Mouse (Mus musculus): ENCODE results near the gene Xrn2. TPM values are rescaled to one million over a fixed set of nuclear protein-coding genes. Genes with fewer than 3 reads are reported as not detected.

Gene Xrn2
- total and polyA plus RNA-seq, 3 experiments = 98.0 to 108 TPM; not detected in 1

- TF ChIP-seq POLR2A (IDR thresholded peaks at IDR 0.05; ENCODE audit: control insufficient read depth in 1 of 2, insufficient read depth in 1 of 2, low read depth in 1 of 2, low read length in 2 of 2, poor library complexity in 1 of 2) (no peak; a peak in 1 of 4 replicates), KAT2A (conservative IDR thresholded peaks at IDR 0.05; ENCODE audit: low read depth, low read length) (no peak), CHD2 (IDR thresholded peaks at IDR 0.05; ENCODE audit: low read length) (no peak), CTCF (IDR thresholded peaks at IDR 0.05 in 2 of 3, conservative IDR thresholded peaks at IDR 0.05 in 1 of 3; ENCODE audit: control insufficient read depth in 1 of 3, insufficient read depth in 1 of 3, low read depth in 2 of 3, low read length in 3 of 3, poor library complexity in 1 of 3, severe bottlenecking in 1 of 3) (no peak), MEF2A (IDR thresholded peaks at IDR 0.05; ENCODE audit: extremely low read depth, insufficient replicate concordance, low read depth, low read length, poor library complexity, severe bottlenecking) (no peak), ZMIZ1 (IDR thresholded peaks at IDR 0.05; ENCODE audit: low read depth, low read length) (no peak), CHD1 (IDR thresholded peaks at IDR 0.05; ENCODE audit: low read depth, low read length) (no peak), NRF1 (IDR thresholded peaks at IDR 0.05; ENCODE audit: insufficient read depth, low read depth, low read length, poor library complexity, severe bottlenecking) (no peak), SMC3 (IDR thresholded peaks at IDR 0.05; ENCODE audit: low read depth, low read length) (no peak), MYC (IDR thresholded peaks at IDR 0.05; ENCODE audit: low read depth, low read length) (0 out of 2 replicates have a peak, but pooled peaks have one; percentile 14)
Measured at GRCm38 (mm10) chr2:147011474-147012140, 1.2 kb upstream of the Xrn2 start (continued).

GRCm38 (mm10) chr2:147012141-147012622 is 614 bp upstream of the Xrn2 start:
- peak overlapping the region; percentile 98 for H3K9ac ChIP-seq (ENCODE audit: control insufficient read depth, low read depth, low read length, poor library complexity, severe bottlenecking)
- H3K4me1 ChIP-seq (ENCODE audit: control insufficient read depth in 1 of 2, insufficient read depth in 2 of 2, low read length in 2 of 2) = peaks cover 10 to 27% of the 10 kb centered on the region in 2 experiments
- peaks cover 2 to 31% of the 10 kb centered on the region in 2 experiments; a peak in 3 of 4 replicates for H3K36me3 ChIP-seq (ENCODE audit: control insufficient read depth in 1 of 2, insufficient read depth in 2 of 2, low read length in 2 of 2)
- DNase-seq (ENCODE audit: low read depth, low spot score) = no peak
- peaks cover 42% of the 10 kb centered on the region for H3K79me2 ChIP-seq (ENCODE audit: control insufficient read depth, insufficient read depth, low read length, poor library complexity)
- peak overlapping the region; percentile 98 to 100 for H3K4me3 ChIP-seq (ENCODE audit: control insufficient read depth in 1 of 2, insufficient read depth in 1 of 2, low read depth in 2 of 2, low read length in 2 of 2)
- no peak for TF ChIP-seq TAL1 (IDR thresholded peaks at IDR 0.05; ENCODE audit: low read length)
- no peak for TF ChIP-seq RAD21 (IDR thresholded peaks at IDR 0.05; ENCODE audit: low read depth, low read length)
- no peak for TF ChIP-seq BHLHE40 (IDR thresholded peaks at IDR 0.05; ENCODE audit: borderline replicate concordance, low read depth, low read length)
- TF ChIP-seq MAZ (IDR thresholded peaks at IDR 0.05; ENCODE audit: low read depth, low read length) = no peak
- TF ChIP-seq JUND (IDR thresholded peaks at IDR 0.05; ENCODE audit: low read depth, low read length) = no peak
- TF ChIP-seq POLR2AphosphoS2 (IDR thresholded peaks at IDR 0.05; ENCODE audit: low read length) = no peak
- TF ChIP-seq RCOR1 (IDR thresholded peaks at IDR 0.05; ENCODE audit: low read depth, low read length) = no peak
- no peak for TF ChIP-seq TBP (IDR thresholded peaks at IDR 0.05; ENCODE audit: low read depth, low read length)
- no peak for TF ChIP-seq E2F4 (IDR thresholded peaks at IDR 0.05; ENCODE audit: borderline replicate concordance, low read depth, low read length)
- no peak for TF ChIP-seq TCF12 (IDR thresholded peaks at IDR 0.05; ENCODE audit: low read depth, low read length)
- TF ChIP-seq ZKSCAN1 (IDR thresholded peaks at IDR 0.05; ENCODE audit: low read depth, low read length) = no peak
- TF ChIP-seq NRF1 (IDR thresholded peaks at IDR 0.05; ENCODE audit: insufficient read depth, low read depth, low read length, poor library complexity, severe bottlenecking) = no peak
- no peak for TF ChIP-seq MYC (IDR thresholded peaks at IDR 0.05; ENCODE audit: low read depth, low read length)
- no peak for TF ChIP-seq MAX (IDR thresholded peaks at IDR 0.05; ENCODE audit: low read length)
- TF ChIP-seq MYB (IDR thresholded peaks at IDR 0.05; ENCODE audit: low read depth, low read length) = no peak
- no peak for TF ChIP-seq MEF2A (IDR thresholded peaks at IDR 0.05; ENCODE audit: extremely low read depth, insufficient replicate concordance, low read depth, low read length, poor library complexity, severe bottlenecking)
- TF ChIP-seq ZMIZ1 (IDR thresholded peaks at IDR 0.05; ENCODE audit: low read depth, low read length) = no peak
- TF ChIP-seq CHD1 (IDR thresholded peaks at IDR 0.05; ENCODE audit: low read depth, low read length) = no peak; the same call in 1 of the 2 replicates
- no peak for TF ChIP-seq USF2 (IDR thresholded peaks at IDR 0.05; ENCODE audit: borderline replicate concordance in 1 of 2, insufficient read depth in 1 of 2, low read depth in 1 of 2, low read length in 2 of 2)
- H3K9me3 ChIP-seq (replicated peaks; ENCODE audit: insufficient read depth, low read length) = no peaks in the 10 kb centered on the region
- no peaks in the 10 kb centered on the region for H3K27me3 ChIP-seq (ENCODE audit: control insufficient read depth in 1 of 2, insufficient read depth in 2 of 2, low read length in 2 of 2)
- peak overlapping the region; percentile 99 for H3K27ac ChIP-seq (ENCODE audit: control insufficient read depth, low read depth, low read length)

All from MEL (cell line).